Mouse (Mus musculus): Measurements from ENCODE around the gene Traf6. TPM values are rescaled to one million over a fixed set of nuclear protein-coding genes. Genes with fewer than 3 reads are reported as not detected.

The Traf6 gene
- polyA plus RNA-seq (2015; fragmentation: Nextera tagmentation; extraction: Ambion mirVana) = 7.4 and 9.4 TPM in 2 replicates

GRCm38 (mm10) chr2:101678236-101679021 lies at the start of gene Traf6:
Gene Traf6 (plus strand): TSS chr2:101678429.
- H3K27me3 ChIP-seq (replicated peaks) = no peaks in the 10 kb centered on the region
- 0 out of 2 replicates have a peak, but pooled peaks cover 3% of the 10 kb centered on the region for H3K4me1 ChIP-seq
- no peaks in the 10 kb centered on the region for H3K9me3 ChIP-seq
- H3K4me2 ChIP-seq = peak within 1 kb of the TSS; percentile 81
- peak within 1 kb of the TSS; percentile 96 for H3K4me3 ChIP-seq (replicated peaks)
- 0 out of 2 replicates have a peak within 1 kb of the TSS, but pooled peaks have one; percentile 48 for H3K27ac ChIP-seq
- no peaks in the 10 kb centered on the region for H3K36me3 ChIP-seq
- peak; percentile 94 for ATAC-seq (ENCODE audit: insufficient read depth, low FRiP score, low read depth)
- WGBS = under 1% methylated on average over 67 of the region's 68 CpGs
- H3K9ac ChIP-seq = peak within 1 kb of the TSS; percentile 93

- H3K27me3 ChIP-seq (replicated peaks) = no peaks in the 10 kb centered on the region
- no peaks in the 10 kb centered on the region for H3K36me3 ChIP-seq
- H3K4me3 ChIP-seq (replicated peaks) = no peak overlapping the region
- no peak for ATAC-seq (ENCODE audit: insufficient read depth, low FRiP score, low read depth)
- H3K9ac ChIP-seq = no peak overlapping the region
- WGBS = 42% methylated on average over 7 of the region's 7 CpGs
- no peak overlapping the region for H3K27ac ChIP-seq
- no peak overlapping the region for H3K4me2 ChIP-seq
- no peaks in the 10 kb centered on the region for H3K4me1 ChIP-seq
- no peaks in the 10 kb centered on the region for H3K9me3 ChIP-seq
Measured at GRCm38 (mm10) chr2:101638979-101639839, 39.0 kb upstream of the Traf6 start.

GRCm38 (mm10) chr2:101639840-101640350 lies 38.3 kb upstream of the Traf6 start:
- no peak for ATAC-seq (ENCODE audit: insufficient read depth, low FRiP score, low read depth)
- Histone ChIP-seq H3K9ac (no peak overlapping the region), H3K4me2 (no peak overlapping the region), H3K9me3 (no peaks in the 10 kb centered on the region), H3K27ac (no peak overlapping the region), H3K27me3 (replicated peaks) (no peaks in the 10 kb centered on the region), H3K36me3 (no peaks in the 10 kb centered on the region), H3K4me1 (no peaks in the 10 kb centered on the region), H3K4me3 (replicated peaks) (no peak overlapping the region)
- WGBS = 75% methylated on average over 3 of the region's 3 CpGs

- Histone ChIP-seq H3K27me3 (replicated peaks) (no peaks in the 10 kb centered on the region), H3K9me3 (no peaks in the 10 kb centered on the region), H3K9ac (no peak overlapping the region), H3K4me3 (replicated peaks) (no peak overlapping the region), H3K4me1 (no peaks in the 10 kb centered on the region), H3K27ac (no peak overlapping the region), H3K4me2 (no peak overlapping the region), H3K36me3 (no peaks in the 10 kb centered on the region)
- ATAC-seq (ENCODE audit: insufficient read depth, low FRiP score, low read depth) = no peak
- WGBS = 84% methylated on average over 1 of the region's 1 CpGs
Measured at GRCm38 (mm10) chr2:101645841-101646240, 32.4 kb upstream of the Traf6 start.

- Histone ChIP-seq H3K27ac (no peak overlapping the region), H3K27me3 (replicated peaks) (no peaks in the 10 kb centered on the region), H3K9ac (no peak overlapping the region), H3K36me3 (no peaks in the 10 kb centered on the region), H3K4me1 (no peaks in the 10 kb centered on the region), H3K9me3 (no peaks in the 10 kb centered on the region), H3K4me3 (replicated peaks) (no peak overlapping the region), H3K4me2 (no peak overlapping the region)
- 82% methylated on average over 2 of the region's 2 CpGs for WGBS
- ATAC-seq (ENCODE audit: insufficient read depth, low FRiP score, low read depth) = no peak
Measured at GRCm38 (mm10) chr2:101648361-101648760, 29.9 kb upstream of the Traf6 start.

GRCm38 (mm10) chr2:101649114-101649671 lies 29.0 kb upstream of the Traf6 start, which contains the start of the genes Rag1 and B230118H07Rik:
Gene Rag1 (minus strand): TSS chr2:101649501.
Gene B230118H07Rik (minus strand): TSS chr2:101649532.
- no peak for ATAC-seq (ENCODE audit: insufficient read depth, low FRiP score, low read depth)
- Histone ChIP-seq H3K4me3 (replicated peaks) (no peak within 1 kb of the TSS), H3K4me1 (no peaks in the 10 kb centered on the region), H3K9me3 (no peaks in the 10 kb centered on the region), H3K27me3 (replicated peaks) (no peaks in the 10 kb centered on the region), H3K4me2 (no peak within 1 kb of the TSS), H3K27ac (no peak within 1 kb of the TSS), H3K9ac (no peak within 1 kb of the TSS), H3K36me3 (no peaks in the 10 kb centered on the region)
- whole genome bisulfite sequencing = 39% methylated on average over 8 of the region's 8 CpGs

GRCm38 (mm10) chr2:101650446-101650845 lies 27.8 kb upstream of the Traf6 start:
- Histone ChIP-seq H3K36me3 (no peaks in the 10 kb centered on the region), H3K4me3 (replicated peaks) (no peak overlapping the region), H3K9ac (no peak overlapping the region), H3K27me3 (replicated peaks) (no peaks in the 10 kb centered on the region), H3K4me2 (no peak overlapping the region), H3K9me3 (no peaks in the 10 kb centered on the region), H3K4me1 (no peaks in the 10 kb centered on the region), H3K27ac (no peak overlapping the region)
- no peak for ATAC-seq (ENCODE audit: insufficient read depth, low FRiP score, low read depth)
- WGBS = 65% methylated on average over 1 of the region's 1 CpGs

- peak overlapping the region; percentile 25 for H3K4me3 ChIP-seq (replicated peaks)
- no peaks in the 10 kb centered on the region for H3K4me1 ChIP-seq
- ATAC-seq (ENCODE audit: insufficient read depth, low FRiP score, low read depth) = 0 out of 2 replicates have a peak, but pooled peaks have one; percentile 18
- H3K4me2 ChIP-seq = peak overlapping the region; percentile 51
- no peaks in the 10 kb centered on the region for H3K9me3 ChIP-seq
- no peaks in the 10 kb centered on the region for H3K36me3 ChIP-seq
- H3K27ac ChIP-seq = no peak overlapping the region
- H3K9ac ChIP-seq = no peak overlapping the region
- WGBS = 39% methylated on average over 14 of the region's 14 CpGs
- no peaks in the 10 kb centered on the region for H3K27me3 ChIP-seq (replicated peaks)
Measured at GRCm38 (mm10) chr2:101652204-101652920, 25.9 kb upstream of the Traf6 start.

GRCm38 (mm10) chr2:101652921-101653597 lies 25.2 kb upstream of the Traf6 start:
- Histone ChIP-seq H3K9me3 (no peaks in the 10 kb centered on the region), H3K36me3 (no peaks in the 10 kb centered on the region), H3K9ac (no peak overlapping the region), H3K27ac (no peak overlapping the region), H3K4me2 (peak overlapping the region; percentile 51), H3K27me3 (replicated peaks) (no peaks in the 10 kb centered on the region), H3K4me1 (no peaks in the 10 kb centered on the region), H3K4me3 (replicated peaks) (peak overlapping the region; percentile 25)
- 18% methylated on average over 14 of the region's 14 CpGs for WGBS
- ATAC-seq (ENCODE audit: insufficient read depth, low FRiP score, low read depth) = peak; percentile 60; the same call in 1 of the 2 replicates

- Histone ChIP-seq H3K9ac (no peak overlapping the region), H3K36me3 (no peaks in the 10 kb centered on the region), H3K4me3 (replicated peaks) (no peak overlapping the region), H3K27ac (no peak overlapping the region), H3K4me1 (no peaks in the 10 kb centered on the region), H3K4me2 (no peak overlapping the region), H3K27me3 (replicated peaks) (no peaks in the 10 kb centered on the region), H3K9me3 (no peaks in the 10 kb centered on the region)
- no peak for ATAC-seq (ENCODE audit: insufficient read depth, low FRiP score, low read depth)
- 74% methylated on average over 2 of the region's 2 CpGs for WGBS
Measured at GRCm38 (mm10) chr2:101660536-101660935, 17.7 kb upstream of the Traf6 start.
